Mouse (Mus musculus) adrenal gland, adult 18-20 months (tissue): ENCODE measurements around the gene Hoxa7. TPM values are rescaled to one million over a fixed set of nuclear protein-coding genes. Genes with fewer than 3 reads are reported as not detected.

Experiments used
- DNase-seq, 2 experiments: peaks; one replicate each; pipeline ENCODE4 v3.0.0; 2021 to 2022; ENCODE audit warnings: low spot score in 2 of 2
- total RNA-seq, 2 experiments: library from RNA; stranded (reverse); gene quantifications; 1 replicate in 1 of 2; 2 replicates in 1 of 2; pipeline ENCODE4 v1.2.3; 2021

Hoxa7 gene
- total RNA-seq, 2 experiments from 2014 or later = 15.1 to 19.3 TPM

DNA sequence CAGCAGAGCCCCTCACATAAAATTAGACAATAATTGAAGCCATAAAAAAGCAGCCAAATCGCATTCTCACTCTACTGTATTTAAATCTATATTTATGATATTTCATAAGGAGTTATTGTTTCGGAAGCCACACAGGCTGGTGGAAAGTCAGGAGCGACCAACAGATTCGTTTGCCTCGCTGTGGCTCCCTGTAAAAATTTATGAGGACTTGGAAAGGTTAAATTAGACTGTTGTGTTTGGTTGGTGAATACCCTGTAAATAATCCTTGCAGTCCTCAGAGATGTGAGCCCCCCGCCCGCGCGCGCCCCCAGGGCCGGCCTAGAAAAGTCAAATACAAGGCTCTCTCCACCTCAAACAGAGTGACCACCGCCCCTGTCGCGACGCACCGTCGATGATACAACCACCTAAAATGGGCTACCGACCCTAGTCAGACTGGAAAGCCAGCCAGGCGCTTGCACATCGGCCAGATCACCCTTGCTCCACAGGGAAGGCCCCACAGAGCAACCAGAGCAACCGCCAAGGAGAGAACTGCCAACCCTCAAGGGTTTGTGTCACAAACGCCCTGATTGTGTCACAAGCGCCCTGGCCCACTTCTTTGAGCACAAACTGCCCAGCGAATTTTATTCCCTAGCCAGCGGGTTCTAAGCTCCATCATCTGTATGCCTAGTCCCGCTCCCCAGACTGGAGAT is 5.1 kb upstream of the Hoxa7 start:
- DNase-seq = no peak

- no peak for DNase-seq
Measured at GRCm38 (mm10) chr6:52225612-52226568, 4.2 kb upstream of the Hoxa7 start.

DNA sequence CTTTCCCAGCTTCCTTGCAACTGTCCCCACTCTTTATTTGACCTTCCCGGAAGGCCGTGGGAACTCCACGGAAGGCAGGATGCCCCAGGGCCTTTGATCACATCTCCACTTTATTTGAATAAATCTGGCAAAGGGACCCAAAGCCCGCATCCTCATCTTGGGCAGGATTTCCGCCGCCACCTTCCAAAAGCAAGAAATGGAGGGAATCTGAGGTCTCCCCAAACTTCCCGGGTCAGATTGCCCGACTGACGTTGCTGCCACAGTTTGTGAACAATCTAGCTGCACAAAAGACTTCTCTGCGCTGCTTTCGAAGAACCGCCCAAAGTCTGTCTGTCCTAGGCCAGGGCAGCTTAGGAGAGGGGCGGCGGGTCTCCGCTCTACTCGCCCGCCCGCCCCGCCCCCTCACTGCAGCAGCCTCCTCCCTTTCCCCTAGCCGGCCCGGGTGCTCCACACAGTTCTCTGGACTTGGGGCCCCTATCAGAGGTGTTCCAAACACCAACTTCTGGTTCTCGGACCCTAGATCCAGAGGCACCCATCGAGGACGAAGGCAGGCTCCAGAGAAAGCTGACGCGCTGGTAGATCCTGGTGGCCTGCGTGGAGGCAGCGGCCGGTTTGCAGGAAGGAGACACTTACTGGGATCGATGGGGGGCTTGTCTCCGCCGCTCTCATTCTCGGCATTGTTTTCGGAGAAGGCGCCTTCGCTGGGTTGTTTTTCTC is 3.4 kb upstream of the Hoxa7 start:
- no peak for DNase-seq

DNA sequence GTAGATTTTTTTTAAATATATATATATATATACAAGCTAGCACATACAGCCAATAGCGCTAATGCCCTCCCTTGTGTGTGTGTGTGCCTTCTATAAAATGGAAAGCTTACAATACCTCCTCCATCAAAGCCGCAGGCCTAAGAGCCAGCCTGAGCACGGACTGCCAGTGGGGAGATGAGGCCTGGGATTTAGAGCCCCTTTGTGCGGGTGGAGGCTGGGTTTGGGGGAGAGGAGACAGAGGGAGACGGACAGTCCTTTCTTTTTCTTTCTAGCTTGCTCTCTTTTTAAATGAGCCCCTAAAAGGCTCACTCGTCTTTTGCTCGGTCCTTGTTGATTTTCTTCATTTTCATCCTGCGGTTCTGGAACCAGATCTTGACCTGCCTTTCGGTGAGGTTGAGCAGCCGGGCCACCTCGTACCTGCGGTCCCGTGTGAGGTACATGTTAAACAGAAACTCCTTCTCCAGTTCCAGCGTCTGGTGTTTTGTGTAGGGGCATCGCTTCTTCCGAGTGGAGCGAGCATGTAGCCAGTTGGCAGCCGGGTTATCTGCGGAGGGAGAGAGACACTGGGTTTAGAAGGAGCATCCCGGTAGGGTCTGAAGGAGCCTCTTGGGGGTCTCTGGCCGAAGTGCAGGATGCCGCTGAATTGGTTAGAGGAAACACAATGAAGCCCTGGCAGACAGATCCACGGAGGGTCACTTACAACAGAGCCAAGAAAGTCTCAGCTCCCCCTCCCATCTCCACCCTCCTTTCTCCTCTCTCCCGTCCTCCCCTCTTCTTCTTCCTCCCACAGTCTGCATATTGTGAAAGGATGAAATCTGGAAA is 2.5 kb upstream of the Hoxa7 start:
- DNase-seq = no peak

DNA sequence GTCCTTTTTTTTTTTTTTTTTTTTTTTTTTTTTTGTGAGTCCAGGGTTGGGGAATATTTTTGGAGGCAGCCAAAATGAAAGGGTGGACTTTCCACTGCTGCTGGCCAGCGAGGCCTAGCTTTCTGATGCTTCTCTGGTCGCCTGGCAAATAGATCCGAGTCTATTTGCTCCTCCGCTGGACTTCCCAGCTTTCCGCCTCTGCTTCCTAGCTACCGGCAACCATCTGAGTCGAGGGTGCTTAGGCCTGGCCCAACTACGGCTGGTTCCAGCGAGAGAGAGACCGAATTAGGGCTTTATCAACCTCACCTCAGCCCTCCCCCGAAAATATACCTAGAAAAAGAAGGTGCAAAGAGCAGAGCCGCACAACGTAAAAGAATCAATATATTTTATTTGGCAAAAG is 1.1 kb upstream of the Hoxa7 start:
- no peak for DNase-seq

DNA sequence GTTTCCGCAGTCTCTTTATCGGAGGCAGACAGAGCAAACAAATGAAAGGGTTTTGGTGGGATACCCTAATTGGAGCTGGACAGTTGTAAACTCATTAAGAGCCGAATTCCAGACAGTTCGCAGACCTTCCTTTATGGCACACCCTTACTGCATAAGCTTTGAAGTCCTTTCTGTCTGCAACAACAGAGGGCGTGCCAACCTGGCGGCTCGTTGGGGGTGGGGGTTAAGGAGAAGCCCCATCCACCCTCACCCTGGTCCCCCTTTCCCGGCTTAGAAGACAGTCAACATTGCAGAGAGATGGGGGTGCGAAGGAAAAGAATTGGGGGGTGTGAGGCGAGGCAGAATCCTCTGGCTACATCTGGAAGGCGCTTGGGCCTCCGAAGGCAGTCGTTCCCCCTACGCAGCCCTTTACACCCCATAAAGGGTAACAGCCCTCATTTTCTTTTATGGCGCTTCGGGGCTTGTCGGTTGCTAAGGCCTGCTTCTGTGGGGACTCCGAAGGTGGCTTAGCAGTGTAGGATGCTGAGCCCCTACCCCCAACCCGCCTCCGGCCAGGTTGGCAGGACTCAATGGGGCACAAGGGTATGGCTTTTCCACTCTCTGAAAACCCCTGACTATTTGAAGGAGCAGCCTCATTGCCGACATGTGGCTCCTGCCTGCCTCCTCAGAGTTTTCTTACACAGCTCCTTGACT is 485 bp upstream of the Hoxa7 start:
- DNase-seq = no peak

- DNase-seq = no peak
Measured at GRCm38 (mm10) chr6:52220865-52221310, 766 bp downstream of the Hoxa7 start.

DNA sequence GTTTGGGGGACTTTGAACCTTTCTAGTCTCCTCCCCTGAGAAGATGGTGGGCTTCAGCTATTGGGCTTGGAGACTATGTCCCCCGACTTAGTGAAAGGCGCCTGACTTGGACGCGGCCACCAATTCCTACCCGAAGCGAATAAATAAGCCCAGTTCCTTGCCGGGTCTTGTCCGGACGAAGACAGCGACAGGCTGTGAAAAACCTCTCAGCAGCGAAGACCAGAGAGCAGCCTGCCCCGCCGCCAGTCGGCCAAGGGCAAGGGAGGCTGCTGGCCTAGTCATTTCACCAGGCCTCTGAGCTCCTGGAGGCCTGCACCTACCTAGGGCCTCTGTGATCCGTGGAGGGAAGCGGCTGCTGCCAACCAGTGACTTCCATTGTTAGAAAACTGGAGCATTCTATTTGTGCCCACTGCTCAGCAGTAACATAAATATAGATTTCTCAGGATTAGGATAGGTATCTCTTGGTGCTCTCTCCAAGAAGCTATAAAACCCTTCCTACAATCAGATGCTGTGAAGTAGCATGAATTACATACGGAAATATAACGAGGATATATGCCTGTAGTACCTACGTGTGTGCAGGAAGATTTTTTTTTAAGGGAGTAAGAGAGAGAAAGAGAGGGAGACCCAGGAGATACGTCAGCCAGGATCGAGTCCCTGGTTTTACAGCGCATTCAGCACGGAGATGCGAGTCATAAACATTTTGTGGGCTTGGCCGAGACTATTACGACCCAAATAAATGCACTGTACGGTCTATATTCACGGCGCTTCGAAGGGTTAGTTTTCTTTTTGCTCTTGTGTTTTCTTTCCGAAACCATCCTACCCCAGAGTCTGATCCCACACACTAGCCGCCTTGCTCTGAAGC is 1.4 kb downstream of the Hoxa7 start:
- peak in 1 of 2 experiments; percentile 23 for DNase-seq

GRCm38 (mm10) chr6:52219234-52219942 is 2.3 kb downstream of the Hoxa7 start:
- DNase-seq = peak in 1 of 2 experiments; percentile 17

GRCm38 (mm10) chr6:52218643-52219215 is 2.9 kb downstream of the Hoxa7 start:
- peak in 1 of 2 experiments; percentile 17 for DNase-seq

GRCm38 (mm10) chr6:52217895-52218642 is 3.6 kb downstream of the Hoxa7 start:
- peak in 1 of 2 experiments; percentile 18 for DNase-seq

DNA sequence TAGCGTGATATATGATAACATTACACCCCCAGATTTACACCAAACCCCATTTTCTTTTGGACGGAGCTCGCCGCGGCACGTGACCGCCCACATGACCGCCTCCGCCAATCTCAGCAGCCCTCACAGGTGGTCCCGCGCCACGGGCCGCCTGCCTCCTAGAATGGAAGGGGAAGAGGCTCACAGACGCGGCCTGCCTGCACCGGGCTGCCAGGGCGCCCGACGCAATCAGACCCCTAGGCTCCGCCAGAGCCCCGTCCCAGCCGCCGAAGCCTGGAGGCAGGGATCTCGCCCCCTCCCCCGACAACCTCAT is 4.2 kb downstream of the Hoxa7 start:
- DNase-seq = peak; percentile 75 to 76

GRCm38 (mm10) chr6:52216691-52217458 is 4.8 kb downstream of the Hoxa7 start:
- peak; percentile 47 to 55 for DNase-seq

- DNase-seq = peak in 1 of 2 experiments; percentile 20
Measured at GRCm38 (mm10) chr6:52215771-52216535, 5.7 kb downstream of the Hoxa7 start.

DNA sequence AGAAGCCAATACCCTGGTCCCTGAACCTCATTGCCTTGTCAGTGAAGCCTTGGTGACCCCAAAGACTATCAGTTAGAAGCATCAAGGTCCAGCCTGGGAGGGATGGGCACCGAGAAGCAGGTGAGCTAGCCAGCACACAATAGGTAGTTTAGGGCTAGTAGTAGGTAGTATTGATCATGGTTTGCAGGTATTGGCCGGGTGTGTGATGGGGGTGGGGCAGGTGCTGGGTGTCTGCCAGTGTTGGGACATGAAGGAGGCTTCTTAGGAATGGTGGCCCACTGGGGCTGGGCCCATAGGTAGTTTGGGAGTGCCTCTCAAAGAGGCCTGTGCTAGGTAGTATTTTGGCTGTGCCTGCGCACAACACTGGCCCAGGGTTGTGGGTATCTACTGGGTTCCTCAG is 6.6 kb downstream of the Hoxa7 start:
- DNase-seq = peak in 1 of 2 experiments; percentile 19

DNA sequence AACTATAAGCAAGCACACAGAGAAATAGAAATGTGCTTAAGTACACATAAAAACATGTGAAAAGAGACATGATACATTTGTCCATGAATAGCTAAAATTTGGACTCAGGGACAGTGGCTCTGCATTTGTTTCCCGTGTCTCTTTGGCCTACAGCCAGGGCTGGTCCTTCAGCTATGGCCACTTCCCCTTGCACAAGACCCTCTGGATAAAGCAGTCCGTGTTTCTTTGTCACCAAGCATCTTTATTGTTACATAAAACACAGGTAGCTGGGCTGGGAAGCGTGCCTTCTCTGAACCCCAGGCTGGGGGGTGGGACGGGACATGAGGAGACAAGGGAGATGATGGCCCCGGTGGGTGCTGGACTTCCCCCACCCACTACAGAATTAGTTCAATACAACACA is 7.4 kb downstream of the Hoxa7 start:
- peak in 1 of 2 experiments; percentile 17 for DNase-seq
